Mouse (Mus musculus): ENCODE results near the gene Slc17a7. TPM values are rescaled to one million over a fixed set of nuclear protein-coding genes. Genes with fewer than 3 reads are reported as not detected.
"Not testable (repeated sequence)": the region's sequence is repeated elsewhere in the genome, so short reads cannot be mapped to it uniquely, and the experiment has no call there.

Slc17a7 gene
- polyA plus RNA-seq, 1 experiment = 1.6 TPM

GRCm38 (mm10) chr7:45150321-45150720, 13.4 kb upstream of the Slc17a7 start:
- no peaks in the 10 kb centered on the region for H3K27me3 ChIP-seq (ENCODE audit: control insufficient read depth, insufficient read depth, low read length, poor library complexity, severe bottlenecking)
- H3K9ac ChIP-seq (ENCODE audit: low read depth, poor library complexity, severe bottlenecking) = no peak overlapping the region
- H3K36me3 ChIP-seq (ENCODE audit: control insufficient read depth, insufficient read depth, low read length, poor library complexity, severe bottlenecking) = 0 out of 2 replicates have a peak, but pooled peaks cover 2% of the 10 kb centered on the region
- H3K4me3 ChIP-seq (ENCODE audit: low read depth, low read length) = no peak overlapping the region
- H3K9me3 ChIP-seq (replicated peaks; ENCODE audit: control insufficient read depth, insufficient read depth, low read length, poor library complexity, severe bottlenecking) = no peaks in the 10 kb centered on the region
- peak overlapping the region; percentile 2; the same call in 1 of the 2 replicates for H3K27ac ChIP-seq (ENCODE audit: insufficient read depth, low read length)
- TF ChIP-seq CTCF (IDR thresholded peaks at IDR 0.05; ENCODE audit: low read depth, low read length) (no peak), POLR2A (IDR thresholded peaks at IDR 0.05; ENCODE audit: insufficient read depth, low read length) (no peak), EP300 (IDR thresholded peaks at IDR 0.05; ENCODE audit: insufficient read depth, low read depth, low read length) (no peak)
- H3K4me1 ChIP-seq (ENCODE audit: control insufficient read depth, insufficient read depth, low read length) = peaks cover 5% of the 10 kb centered on the region

DNA sequence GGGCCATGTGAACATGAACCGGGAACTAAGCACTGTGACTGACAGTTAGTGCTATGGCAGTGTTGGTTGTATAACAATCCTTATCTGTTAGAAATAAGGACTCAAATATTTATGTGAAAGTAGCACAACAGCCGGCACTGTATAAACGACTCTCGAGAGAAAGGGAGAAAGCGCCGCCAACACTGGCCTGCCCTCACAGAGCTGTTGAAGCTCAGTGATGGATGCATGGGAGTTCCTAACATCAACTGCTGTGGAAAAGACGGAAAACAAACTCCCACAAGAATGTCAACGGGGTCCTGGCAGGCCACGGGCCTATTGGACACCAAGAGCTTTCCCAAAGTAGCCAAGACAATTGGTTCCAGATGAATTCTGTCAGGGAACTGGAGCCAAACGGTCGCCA, 12.4 kb upstream of the Slc17a7 start:
- Histone ChIP-seq H3K27ac (ENCODE audit: insufficient read depth, low read length) (no peak overlapping the region), H3K4me3 (ENCODE audit: low read depth, low read length) (no peak overlapping the region), H3K9ac (ENCODE audit: low read depth, poor library complexity, severe bottlenecking) (no peak overlapping the region), H3K36me3 (ENCODE audit: control insufficient read depth, insufficient read depth, low read length, poor library complexity, severe bottlenecking) (0 out of 2 replicates have a peak, but pooled peaks cover 2% of the 10 kb centered on the region), H3K27me3 (ENCODE audit: control insufficient read depth, insufficient read depth, low read length, poor library complexity, severe bottlenecking) (no peaks in the 10 kb centered on the region), H3K4me1 (ENCODE audit: control insufficient read depth, insufficient read depth, low read length) (peaks cover 5% of the 10 kb centered on the region), H3K9me3 (replicated peaks; ENCODE audit: control insufficient read depth, insufficient read depth, low read length, poor library complexity, severe bottlenecking) (no peaks in the 10 kb centered on the region)
- TF ChIP-seq CTCF (IDR thresholded peaks at IDR 0.05; ENCODE audit: low read depth, low read length) = no peak
- no peak for TF ChIP-seq POLR2A (IDR thresholded peaks at IDR 0.05; ENCODE audit: insufficient read depth, low read length)
- no peak for TF ChIP-seq EP300 (IDR thresholded peaks at IDR 0.05; ENCODE audit: insufficient read depth, low read depth, low read length)

DNA sequence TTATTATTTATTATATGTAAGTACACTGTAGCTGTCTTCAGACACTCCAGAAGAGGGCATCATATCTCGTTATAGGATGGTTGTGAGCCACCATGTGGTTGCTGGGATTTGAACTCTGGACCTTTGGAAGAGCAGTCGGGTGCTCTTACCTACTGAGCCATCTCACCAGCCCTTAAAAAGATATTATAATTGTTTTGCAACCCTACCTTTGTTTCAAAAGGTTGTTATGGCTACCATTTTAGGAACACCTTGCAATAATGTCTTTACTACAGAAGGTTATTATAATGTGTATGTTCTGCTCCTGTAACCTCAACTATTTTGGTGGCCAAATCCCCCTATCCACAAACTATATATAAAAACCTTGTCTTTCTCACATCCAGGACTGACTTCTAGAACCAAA, 10.7 kb upstream of the Slc17a7 start:
- H3K27me3 ChIP-seq (ENCODE audit: control insufficient read depth, insufficient read depth, low read length, poor library complexity, severe bottlenecking); H3K9me3 ChIP-seq (replicated peaks; ENCODE audit: control insufficient read depth, insufficient read depth, low read length, poor library complexity, severe bottlenecking); H3K4me1 ChIP-seq (ENCODE audit: control insufficient read depth, insufficient read depth, low read length); H3K4me3 ChIP-seq (ENCODE audit: low read depth, low read length); H3K36me3 ChIP-seq (ENCODE audit: control insufficient read depth, insufficient read depth, low read length, poor library complexity, severe bottlenecking); H3K27ac ChIP-seq (ENCODE audit: insufficient read depth, low read length): not testable (repeated sequence)
- H3K9ac ChIP-seq (ENCODE audit: low read depth, poor library complexity, severe bottlenecking) = peak overlapping the region; percentile 91

GRCm38 (mm10) chr7:45153586-45153985, 10.2 kb upstream of the Slc17a7 start:
- peak overlapping the region; percentile 75 for H3K4me3 ChIP-seq (ENCODE audit: low read depth, low read length)
- no peaks in the 10 kb centered on the region for H3K36me3 ChIP-seq (ENCODE audit: control insufficient read depth, insufficient read depth, low read length, poor library complexity, severe bottlenecking)
- peak overlapping the region; percentile 85 for H3K27ac ChIP-seq (ENCODE audit: insufficient read depth, low read length)
- peak overlapping the region; percentile 91 for H3K9ac ChIP-seq (ENCODE audit: low read depth, poor library complexity, severe bottlenecking)
- peaks cover 5% of the 10 kb centered on the region for H3K4me1 ChIP-seq (ENCODE audit: control insufficient read depth, insufficient read depth, low read length)
- H3K27me3 ChIP-seq (ENCODE audit: control insufficient read depth, insufficient read depth, low read length, poor library complexity, severe bottlenecking) = no peaks in the 10 kb centered on the region
- TF ChIP-seq EP300 (IDR thresholded peaks at IDR 0.05; ENCODE audit: insufficient read depth, low read depth, low read length) (no peak), POLR2A (IDR thresholded peaks at IDR 0.05; ENCODE audit: insufficient read depth, low read length) (no peak), CTCF (IDR thresholded peaks at IDR 0.05; ENCODE audit: low read depth, low read length) (no peak)
- no peaks in the 10 kb centered on the region for H3K9me3 ChIP-seq (replicated peaks; ENCODE audit: control insufficient read depth, insufficient read depth, low read length, poor library complexity, severe bottlenecking)

GRCm38 (mm10) chr7:45154096-45154992, 9.4 kb upstream of the Slc17a7 start, which contains the start of the genes Pih1d1 and Aldh16a1:
Pih1d1 (plus strand) TSS chr7:45154303.
Aldh16a1 (minus strand) TSS chr7:45154584.
- TF ChIP-seq CTCF (IDR thresholded peaks at IDR 0.05; ENCODE audit: low read depth, low read length) (no peak), POLR2A (IDR thresholded peaks at IDR 0.05; ENCODE audit: insufficient read depth, low read length) (peak; percentile 72), EP300 (IDR thresholded peaks at IDR 0.05; ENCODE audit: insufficient read depth, low read depth, low read length) (peak; percentile 63; the same call in 1 of the 2 replicates)
- Histone ChIP-seq H3K9ac (ENCODE audit: low read depth, poor library complexity, severe bottlenecking) (peak within 1 kb of the TSS; percentile 91), H3K9me3 (replicated peaks; ENCODE audit: control insufficient read depth, insufficient read depth, low read length, poor library complexity, severe bottlenecking) (no peaks in the 10 kb centered on the region), H3K36me3 (ENCODE audit: control insufficient read depth, insufficient read depth, low read length, poor library complexity, severe bottlenecking) (no peaks in the 10 kb centered on the region), H3K27ac (ENCODE audit: insufficient read depth, low read length) (peak within 1 kb of the TSS; percentile 85), H3K4me1 (ENCODE audit: control insufficient read depth, insufficient read depth, low read length) (peaks cover 5% of the 10 kb centered on the region), H3K27me3 (ENCODE audit: control insufficient read depth, insufficient read depth, low read length, poor library complexity, severe bottlenecking) (no peaks in the 10 kb centered on the region), H3K4me3 (ENCODE audit: low read depth, low read length) (peak within 1 kb of the TSS; percentile 75)

GRCm38 (mm10) chr7:45154993-45155514, 8.7 kb upstream of the Slc17a7 start:
- TF ChIP-seq EP300 (IDR thresholded peaks at IDR 0.05; ENCODE audit: insufficient read depth, low read depth, low read length) (no peak), CTCF (IDR thresholded peaks at IDR 0.05; ENCODE audit: low read depth, low read length) (peak; percentile 80), POLR2A (IDR thresholded peaks at IDR 0.05; ENCODE audit: insufficient read depth, low read length) (no peak)
- H3K9me3 ChIP-seq (replicated peaks; ENCODE audit: control insufficient read depth, insufficient read depth, low read length, poor library complexity, severe bottlenecking) = no peaks in the 10 kb centered on the region
- H3K27ac ChIP-seq (ENCODE audit: insufficient read depth, low read length) = peak overlapping the region; percentile 11; the same call in 1 of the 2 replicates
- no peaks in the 10 kb centered on the region for H3K36me3 ChIP-seq (ENCODE audit: control insufficient read depth, insufficient read depth, low read length, poor library complexity, severe bottlenecking)
- H3K4me3 ChIP-seq (ENCODE audit: low read depth, low read length) = peak overlapping the region; percentile 56
- H3K9ac ChIP-seq (ENCODE audit: low read depth, poor library complexity, severe bottlenecking) = no peak overlapping the region; the same call in 1 of the 2 replicates
- no peaks in the 10 kb centered on the region for H3K27me3 ChIP-seq (ENCODE audit: control insufficient read depth, insufficient read depth, low read length, poor library complexity, severe bottlenecking)
- H3K4me1 ChIP-seq (ENCODE audit: control insufficient read depth, insufficient read depth, low read length) = peaks cover 5% of the 10 kb centered on the region
